Mouse (Mus musculus): Measurements from ENCODE around the gene Plod3.

DNA sequence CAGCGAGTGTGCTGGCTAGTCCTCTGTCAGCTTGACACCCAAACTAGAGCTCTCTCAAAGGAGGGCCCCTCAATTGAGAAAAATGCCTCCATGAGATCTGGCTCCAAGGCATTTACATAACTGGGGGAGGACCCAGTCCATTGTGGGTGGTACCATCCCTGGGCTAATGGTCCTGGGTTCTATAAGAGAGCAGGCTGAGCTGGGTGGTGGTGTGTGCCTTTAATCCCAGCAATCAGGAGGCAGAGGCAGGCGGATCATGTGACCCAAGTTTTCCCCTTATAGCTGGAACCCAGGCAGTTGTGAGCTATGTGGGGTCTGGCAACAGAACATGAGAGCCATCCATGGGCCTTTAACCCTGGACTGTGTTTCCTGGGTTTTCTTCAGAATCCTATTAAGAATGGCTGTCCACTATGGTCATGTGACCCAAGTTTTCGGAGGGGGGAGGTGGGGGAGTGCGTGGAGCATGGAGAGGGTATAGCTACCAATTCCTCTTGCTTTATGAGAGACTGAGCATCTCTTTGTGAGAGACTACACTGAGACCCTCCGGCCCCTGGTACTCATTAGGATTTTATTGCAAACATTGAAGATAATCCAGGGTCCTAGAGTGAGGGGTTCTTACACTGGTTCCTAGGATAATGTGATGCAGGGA lies 25.4 kb upstream of the Plod3 start:
- TF ChIP-seq POLR2A (IDR thresholded peaks at IDR 0.05; ENCODE audit: borderline replicate concordance, control insufficient read depth, low read depth, low read length) (no peak), CTCF (IDR thresholded peaks at IDR 0.05; ENCODE audit: control insufficient read depth, insufficient read depth, low read length) (no peak)
